Mouse (Mus musculus): Measurements from ENCODE around the gene Pfn1.

GRCm38 (mm10) chr11:70650322-70651175 lies 3.9 kb downstream of the Pfn1 start:
- TF ChIP-seq EP300 (optimal IDR thresholded peaks at IDR 0.05) (no peak), CTCF (IDR thresholded peaks at IDR 0.05; ENCODE audit: low read depth) (no peak)
